Mouse (Mus musculus): ENCODE measurements around the gene Sap25. TPM values are rescaled to one million over a fixed set of nuclear protein-coding genes. Genes with fewer than 3 reads are reported as not detected.

The Sap25 gene
- polyA plus RNA-seq, 1 experiment: 61.1 TPM

DNA sequence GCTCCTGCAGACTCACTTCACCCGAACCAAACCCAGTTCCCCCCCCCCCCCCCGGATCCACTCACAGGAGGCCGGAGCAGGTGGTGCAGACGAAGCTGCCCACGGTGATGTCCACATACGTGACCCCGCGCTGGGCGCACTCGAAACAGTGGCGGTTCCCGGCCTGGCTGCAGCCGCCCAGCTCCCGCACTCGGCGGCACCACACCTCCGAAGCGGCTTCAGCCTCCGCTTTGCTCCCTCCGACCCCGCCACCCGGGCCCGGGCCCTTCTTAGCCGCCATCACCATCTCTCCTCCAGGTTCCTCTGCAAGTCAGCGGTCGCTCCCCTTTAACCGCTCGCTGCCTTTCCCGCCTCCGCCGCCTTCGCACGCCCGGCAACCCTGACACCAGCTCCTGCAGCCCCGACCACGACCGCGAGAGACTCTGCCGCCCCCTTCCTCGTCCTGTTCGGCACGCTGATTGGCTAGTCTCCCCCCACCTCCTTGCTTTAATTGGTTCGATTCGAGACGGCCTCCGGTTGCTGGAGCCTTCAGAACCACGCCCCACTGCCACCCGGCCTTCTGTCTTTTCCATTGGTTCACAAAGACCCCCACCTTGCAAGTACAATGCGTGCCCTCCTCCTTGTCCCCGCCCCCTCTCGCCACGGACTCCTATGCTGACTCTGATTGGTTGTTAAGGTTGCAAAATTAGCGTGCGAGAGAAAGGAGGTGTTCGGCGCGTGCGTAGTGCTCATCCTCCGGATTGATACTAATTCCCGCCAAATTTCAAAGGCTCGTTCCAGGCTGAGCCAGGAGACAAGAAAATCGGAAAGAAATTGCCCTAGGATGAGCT is 43.4 kb downstream of the Sap25 start, which contains the start of gene Agfg2:
TSS of gene Agfg2 (minus strand) at position 433 of the 830 bp plus-strand sequence.
- Histone ChIP-seq H3K27me3 (replicated peaks; ENCODE audit: control insufficient read depth, insufficient read depth, low read length) (no peaks in the 10 kb centered on the region), H3K4me3 (ENCODE audit: insufficient read depth, low read depth, low read length) (peak within 1 kb of the TSS; percentile 74), H3K27ac (ENCODE audit: insufficient read depth, low read depth, low read length) (peak within 1 kb of the TSS; percentile 57), H3K4me1 (ENCODE audit: control insufficient read depth, insufficient read depth, low read length) (peaks cover 7% of the 10 kb centered on the region; the same call in 1 of the 2 replicates), H3K36me3 (ENCODE audit: control insufficient read depth, insufficient read depth, low read length) (no peaks in the 10 kb centered on the region)
- TF ChIP-seq POLR2A (IDR thresholded peaks at IDR 0.05; ENCODE audit: low read depth, low read length) (peak; percentile 32), CTCF (conservative IDR thresholded peaks at IDR 0.05; ENCODE audit: insufficient read depth, insufficient read length, low read depth, low read length) (no peak)
- 1% methylated on average over 61 of the region's 62 CpGs for WGBS
- DNase-seq: peak; percentile 100

DNA sequence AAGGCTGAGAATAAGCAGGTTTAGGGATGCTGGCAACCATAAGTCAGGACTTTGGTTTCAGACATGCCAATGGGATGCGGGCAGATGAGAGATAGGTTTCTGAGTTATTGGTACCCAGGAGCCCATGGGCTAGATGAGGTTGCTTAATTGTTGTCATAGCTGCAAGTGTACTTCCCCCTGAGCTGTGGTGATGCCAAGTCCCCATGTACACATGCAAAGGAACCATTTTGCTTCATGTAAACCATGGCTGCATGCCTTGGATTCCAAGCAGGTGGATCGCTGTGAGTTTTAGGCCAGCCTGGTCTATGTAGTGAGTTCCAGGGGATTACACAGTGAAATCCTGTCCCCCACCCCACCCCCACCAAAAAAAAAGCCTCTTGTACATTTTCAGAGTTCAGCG is 44.5 kb downstream of the Sap25 start:
- Histone ChIP-seq H3K27ac (ENCODE audit: insufficient read depth, low read depth, low read length) (no peak overlapping the region), H3K4me1 (ENCODE audit: control insufficient read depth, insufficient read depth, low read length) (peaks cover 7% of the 10 kb centered on the region; the same call in 1 of the 2 replicates), H3K4me3 (ENCODE audit: insufficient read depth, low read depth, low read length) (no peak overlapping the region), H3K27me3 (replicated peaks; ENCODE audit: control insufficient read depth, insufficient read depth, low read length) (no peaks in the 10 kb centered on the region), H3K36me3 (ENCODE audit: control insufficient read depth, insufficient read depth, low read length) (no peaks in the 10 kb centered on the region)
- no peak for DNase-seq
- TF ChIP-seq CTCF (conservative IDR thresholded peaks at IDR 0.05; ENCODE audit: insufficient read depth, insufficient read length, low read depth, low read length): no peak
- TF ChIP-seq POLR2A (IDR thresholded peaks at IDR 0.05; ENCODE audit: low read depth, low read length): no peak
- 95% methylated on average over 3 of the region's 3 CpGs for WGBS

DNA sequence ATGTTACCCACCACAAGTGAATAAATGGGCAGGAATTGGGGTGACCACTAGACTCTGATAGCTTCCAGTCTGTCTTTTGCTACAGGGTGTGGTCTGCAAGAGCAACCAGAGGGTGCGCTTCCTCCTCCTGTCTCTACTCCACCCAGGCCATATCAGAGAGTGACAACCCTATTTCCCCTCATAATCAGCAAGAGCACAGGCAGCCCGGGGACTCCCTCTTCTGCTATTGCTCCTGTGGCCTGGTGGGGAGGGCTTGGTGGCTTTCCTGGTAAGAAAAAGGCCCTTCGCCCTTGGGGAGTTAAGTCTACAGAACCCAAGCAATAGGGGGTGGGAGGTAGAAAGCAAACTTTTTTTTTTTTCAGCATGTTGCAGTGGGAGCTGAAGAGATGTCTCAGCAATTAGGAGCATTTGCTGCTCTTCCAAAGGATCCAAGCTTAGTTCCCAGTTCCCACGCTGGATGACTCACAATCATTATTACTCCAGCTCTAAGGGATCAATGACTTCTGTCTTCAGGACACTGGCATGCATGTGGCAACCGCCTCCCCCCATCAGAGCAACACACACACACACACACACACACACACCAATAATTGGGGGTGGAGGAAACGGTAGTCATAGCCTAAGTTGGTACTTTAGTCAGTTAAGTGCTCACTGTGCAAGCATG is 45.1 kb downstream of the Sap25 start:
- WGBS: 76% methylated on average over 6 of the region's 6 CpGs
- Histone ChIP-seq H3K4me3 (ENCODE audit: insufficient read depth, low read depth, low read length) (no peak overlapping the region), H3K36me3 (ENCODE audit: control insufficient read depth, insufficient read depth, low read length) (no peaks in the 10 kb centered on the region), H3K4me1 (ENCODE audit: control insufficient read depth, insufficient read depth, low read length) (peaks cover 7% of the 10 kb centered on the region; the same call in 1 of the 2 replicates), H3K27ac (ENCODE audit: insufficient read depth, low read depth, low read length) (no peak overlapping the region), H3K27me3 (replicated peaks; ENCODE audit: control insufficient read depth, insufficient read depth, low read length) (no peaks in the 10 kb centered on the region)
- TF ChIP-seq POLR2A (IDR thresholded peaks at IDR 0.05; ENCODE audit: low read depth, low read length) (no peak), CTCF (conservative IDR thresholded peaks at IDR 0.05; ENCODE audit: insufficient read depth, insufficient read length, low read depth, low read length) (no peak)
- no peak for DNase-seq

DNA sequence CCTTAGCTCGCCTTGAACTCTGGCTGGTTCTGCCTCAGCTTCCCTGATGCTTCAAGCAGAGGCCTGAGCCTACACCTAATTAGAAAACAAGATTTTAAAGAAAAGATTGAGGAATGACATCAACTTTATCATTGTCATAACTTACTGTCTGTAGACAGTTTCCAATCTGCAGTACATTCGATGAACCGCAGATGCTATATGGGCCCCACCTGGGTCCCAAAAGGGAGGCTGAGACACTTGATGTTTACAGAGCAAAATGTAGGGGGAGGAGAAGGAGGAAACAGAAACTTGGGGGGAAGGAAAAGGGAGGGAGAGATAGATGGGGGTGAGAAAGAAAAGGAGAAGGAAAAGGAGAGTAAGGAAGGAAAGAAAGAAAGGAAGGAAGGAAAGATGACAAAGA is 48.8 kb downstream of the Sap25 start:
- TF ChIP-seq POLR2A (IDR thresholded peaks at IDR 0.05; ENCODE audit: low read depth, low read length) (no peak), CTCF (conservative IDR thresholded peaks at IDR 0.05; ENCODE audit: insufficient read depth, insufficient read length, low read depth, low read length) (no peak)
- Histone ChIP-seq H3K27me3 (replicated peaks; ENCODE audit: control insufficient read depth, insufficient read depth, low read length) (no peaks in the 10 kb centered on the region), H3K27ac (ENCODE audit: insufficient read depth, low read depth, low read length) (no peak overlapping the region), H3K4me1 (ENCODE audit: control insufficient read depth, insufficient read depth, low read length) (no peaks in the 10 kb centered on the region), H3K36me3 (ENCODE audit: control insufficient read depth, insufficient read depth, low read length) (no peaks in the 10 kb centered on the region), H3K4me3 (ENCODE audit: insufficient read depth, low read depth, low read length) (no peak overlapping the region)
- WGBS: 84% methylated on average over 3 of the region's 3 CpGs
- DNase-seq: no peak

DNA sequence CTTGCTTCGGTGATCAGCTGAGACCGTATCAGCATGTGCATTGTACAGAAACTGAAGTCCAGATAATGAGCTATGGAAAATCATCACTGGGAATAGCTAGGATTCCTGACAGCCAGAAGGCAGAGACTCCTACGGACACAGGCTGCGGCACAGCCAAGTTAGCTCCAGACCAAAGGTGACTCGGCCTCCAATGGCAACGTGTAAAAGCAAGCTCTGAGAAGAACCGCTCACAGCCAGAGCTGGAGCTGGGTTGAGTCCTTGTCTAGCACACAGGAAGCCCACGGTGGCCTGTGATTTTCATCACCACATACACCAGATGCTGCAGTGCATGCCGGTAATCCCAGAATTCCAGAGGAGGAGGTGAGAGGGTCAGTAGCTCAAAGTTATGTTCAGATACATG is 49.4 kb downstream of the Sap25 start:
- Histone ChIP-seq H3K36me3 (ENCODE audit: control insufficient read depth, insufficient read depth, low read length) (no peaks in the 10 kb centered on the region), H3K4me1 (ENCODE audit: control insufficient read depth, insufficient read depth, low read length) (no peaks in the 10 kb centered on the region), H3K27me3 (replicated peaks; ENCODE audit: control insufficient read depth, insufficient read depth, low read length) (no peaks in the 10 kb centered on the region), H3K4me3 (ENCODE audit: insufficient read depth, low read depth, low read length) (no peak overlapping the region), H3K27ac (ENCODE audit: insufficient read depth, low read depth, low read length) (no peak overlapping the region)
- WGBS: 32% methylated on average over 9 of the region's 9 CpGs
- TF ChIP-seq POLR2A (IDR thresholded peaks at IDR 0.05; ENCODE audit: low read depth, low read length) (no peak), CTCF (conservative IDR thresholded peaks at IDR 0.05; ENCODE audit: insufficient read depth, insufficient read length, low read depth, low read length) (no peak)
- peak; percentile 48 for DNase-seq

DNA sequence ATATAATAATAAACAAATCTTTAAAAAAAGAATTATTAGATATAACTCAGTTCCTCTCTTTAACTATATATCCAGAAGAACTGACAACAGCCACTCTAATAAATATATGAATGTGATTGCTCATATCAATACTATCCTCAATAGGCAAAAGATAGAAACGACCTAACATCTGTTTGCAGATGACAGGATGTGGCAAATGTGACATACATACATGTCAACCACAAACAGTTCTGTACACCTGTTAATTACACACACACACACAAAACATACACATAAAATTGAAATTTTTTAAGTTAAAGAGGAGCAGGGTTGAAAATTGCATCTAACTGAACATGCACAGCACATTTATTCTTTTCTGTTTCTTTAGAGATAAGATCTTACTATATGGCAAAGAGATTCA is 50.7 kb downstream of the Sap25 start:
- Histone ChIP-seq H3K4me3 (ENCODE audit: insufficient read depth, low read depth, low read length) (no peak overlapping the region), H3K4me1 (ENCODE audit: control insufficient read depth, insufficient read depth, low read length) (no peaks in the 10 kb centered on the region), H3K27ac (ENCODE audit: insufficient read depth, low read depth, low read length) (no peak overlapping the region), H3K36me3 (ENCODE audit: control insufficient read depth, insufficient read depth, low read length) (no peaks in the 10 kb centered on the region), H3K27me3 (replicated peaks; ENCODE audit: control insufficient read depth, insufficient read depth, low read length) (no peaks in the 10 kb centered on the region)
- TF ChIP-seq CTCF (conservative IDR thresholded peaks at IDR 0.05; ENCODE audit: insufficient read depth, insufficient read length, low read depth, low read length) (no peak), POLR2A (IDR thresholded peaks at IDR 0.05; ENCODE audit: low read depth, low read length) (no peak)
- DNase-seq: no peak
- 71% methylated on average over 1 of the region's 1 CpGs for WGBS

Other genes with a start within 250 kb of the Sap25 start
- 0.16 and 0.19 TPM in 2 replicates for gene Zan, start 164.3 kb upstream of the Sap25 start, polyA plus RNA-seq (2012; rRNA removed)
- gene Pop7, start 138.8 kb upstream of the Sap25 start, polyA plus RNA-seq (2012; rRNA removed): 38.9 and 39.1 TPM in 2 replicates
- gene Gigyf1, start 122.8 kb upstream of the Sap25 start, polyA plus RNA-seq (2012; rRNA removed): 24.4 and 26.9 TPM in 2 replicates
- 0.38 TPM in 1 of 2 replicates, not detected in the other for gene Epo, start 108.1 kb upstream of the Sap25 start, polyA plus RNA-seq (2012; rRNA removed)
- 645 and 701 TPM in 2 replicates for gene Gnb2, start 107.8 kb upstream of the Sap25 start, polyA plus RNA-seq (2012; rRNA removed)
- 0.12 and 0.16 TPM in 2 replicates for gene Actl6b, start 87.8 kb upstream of the Sap25 start, polyA plus RNA-seq (2012; rRNA removed)
- 1.2 and 1.7 TPM in 2 replicates for gene Tfr2, start 71.5 kb upstream of the Sap25 start, polyA plus RNA-seq (2012; rRNA removed)
- gene Mospd3, start 40.3 kb upstream of the Sap25 start, polyA plus RNA-seq (2012; rRNA removed): 84.2 and 86.6 TPM in 2 replicates
- 160 and 179 TPM in 2 replicates for gene Pcolce, start 27.6 kb upstream of the Sap25 start, polyA plus RNA-seq (2012; rRNA removed)
- gene Fbxo24, start 12.3 kb upstream of the Sap25 start, polyA plus RNA-seq (2012; rRNA removed): 0.20 and 0.41 TPM in 2 replicates
- 39.4 and 45.5 TPM in 2 replicates for gene Lrch4, start 12.2 kb upstream of the Sap25 start, polyA plus RNA-seq (2012; rRNA removed)
- 12.2 and 19.8 TPM in 2 replicates for gene Gm20605, start 12.2 kb upstream of the Sap25 start, polyA plus RNA-seq (2012; rRNA removed)
- gene Irs3, start 4.4 kb downstream of the Sap25 start, polyA plus RNA-seq (2012; rRNA removed): 4.2 and 4.4 TPM in 2 replicates
- gene Agfg2, start 43.4 kb downstream of the Sap25 start, polyA plus RNA-seq (2012; rRNA removed): 36.5 and 48.1 TPM in 2 replicates
- gene Nyap1, start 100.3 kb downstream of the Sap25 start, polyA plus RNA-seq (2012; rRNA removed): 3.1 and 4.1 TPM in 2 replicates
- gene Tsc22d4, start 104.4 kb downstream of the Sap25 start, polyA plus RNA-seq (2012; rRNA removed): 71.2 and 78.4 TPM in 2 replicates
- 30.6 and 36.6 TPM in 2 replicates for gene Ppp1r35, start 137.5 kb downstream of the Sap25 start, polyA plus RNA-seq (2012; rRNA removed)
- gene Mepce, start 146.3 kb downstream of the Sap25 start, polyA plus RNA-seq (2012; rRNA removed): 41.0 and 42.9 TPM in 2 replicates
- 1.6 and 2.5 TPM in 2 replicates for gene Zcwpw1, start 146.5 kb downstream of the Sap25 start, polyA plus RNA-seq (2012; rRNA removed)
- 1.5 and 2.5 TPM in 2 replicates for gene Pilra, start 194.9 kb downstream of the Sap25 start, polyA plus RNA-seq (2012; rRNA removed)
- 1.3 and 1.5 TPM in 2 replicates for gene Pilrb1, start 216.8 kb downstream of the Sap25 start, polyA plus RNA-seq (2012; rRNA removed)
- 1.3 and 2.3 TPM in 2 replicates for gene Pilrb2, start 230.5 kb downstream of the Sap25 start, polyA plus RNA-seq (2012; rRNA removed)

Data from kidney, adult 2 months (tissue).